Mouse (Mus musculus) heart, adult 2 months (tissue): ENCODE data around the gene Ctsw.

Source experiments
- CTCF ChIP-seq: fragments of 200-600 bp; IDR thresholded peaks from 2 replicates; pipeline ENCODE4 v1.8.1; 2022; ENCODE audit warnings: antibody characterized with exemption, mild to moderate bottlenecking, moderate library complexity
- EP300 ChIP-seq: fragments of 200-500 bp; IDR thresholded peaks from 2 replicates; pipeline ENCODE4 v1.6.1; 2011; ENCODE audit warnings: low read depth, low read length, control low read depth; ENCODE audit not compliant: insufficient read depth
- POLR2A ChIP-seq: fragments of 200-500 bp; IDR thresholded peaks from 2 replicates; pipeline ENCODE4 v1.6.1; 2011; ENCODE audit warnings: mild to moderate bottlenecking, low read depth, low read length, control low read depth; ENCODE audit not compliant: insufficient read depth

DNA sequence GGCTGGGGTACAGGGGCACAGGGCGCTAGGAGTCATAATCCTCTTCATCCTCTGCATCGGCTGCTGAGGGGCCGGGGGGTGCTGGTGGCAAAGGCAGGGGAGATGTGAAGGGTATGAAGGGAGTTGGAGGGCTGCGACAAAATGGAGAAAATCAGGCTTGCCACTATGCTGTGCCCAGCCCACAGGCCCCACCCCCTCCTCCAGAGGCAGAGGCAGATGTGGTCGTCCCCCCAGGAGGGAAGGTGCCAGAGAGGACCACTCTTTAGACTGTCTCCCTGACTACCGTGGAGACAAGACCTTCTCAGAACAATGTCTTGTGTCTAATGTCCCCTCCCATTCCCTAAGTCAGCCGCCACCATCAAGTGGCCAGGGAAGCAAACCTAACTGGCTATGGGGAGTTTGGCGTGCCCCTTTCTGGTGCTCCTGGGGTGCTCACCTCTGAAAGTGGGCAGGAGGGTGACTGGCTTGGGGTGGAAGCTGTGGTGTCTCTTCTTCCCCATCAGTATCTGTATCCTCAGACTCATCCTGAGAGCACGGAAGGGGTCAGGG, 45.3 kb downstream of the Ctsw start:
- TF ChIP-seq POLR2A (no peak), CTCF (no peak), EP300 (0 out of 2 replicates have a peak, but pooled peaks have one; percentile 34)
